Mouse (Mus musculus) limb, embryonic 15.5 days (tissue): Measurements from ENCODE around the gene Gm21987. TPM values are rescaled to one million over a fixed set of nuclear protein-coding genes. Genes with fewer than 3 reads are reported as not detected.
A peak's percentile ranks its signal among the peaks of the same experiment; 100 is the strongest.

Experiments
- ATAC-seq: fragments of 200-750 bp; cut with Nextera tagmentation; 2 replicates; pipeline ENCODE4 v1.8.0; 2017; ENCODE audit warnings: low read depth, moderate TSS enrichment; ENCODE audit not compliant: insufficient number of reproducible peaks, low FRiP score, low TSS enrichment
- H3K27ac ChIP-seq: fragments of 300-500 bp; sonication (generic); 2 replicates; pipeline ENCODE4 v1.5.1; 2015; ENCODE audit warnings: moderate library complexity, mild to moderate bottlenecking, inconsistent platforms
- H3K27me3 ChIP-seq: fragments of 300-500 bp; sonication (generic); 2 replicates; pipeline ENCODE4 v1.6.1; 2015; ENCODE audit warnings: inconsistent platforms
- H3K36me3 ChIP-seq: fragments of 300-500 bp; sonication (generic); 2 replicates; pipeline ENCODE4 v1.6.1; 2015; ENCODE audit warnings: inconsistent platforms
- H3K4me1 ChIP-seq: fragments of 300-500 bp; sonication (generic); 2 replicates; pipeline ENCODE4 v1.6.1; 2015; ENCODE audit warnings: inconsistent platforms
- H3K4me2 ChIP-seq: fragments of 300-500 bp; sonication (generic); 2 replicates; pipeline ENCODE4 v1.6.1; 2015; ENCODE audit warnings: mild to moderate bottlenecking, inconsistent platforms
- H3K4me3 ChIP-seq: fragments of 300-500 bp; sonication (generic); 2 replicates; pipeline ENCODE4 v1.5.1; 2015; ENCODE audit warnings: mild to moderate bottlenecking, inconsistent platforms
- H3K9ac ChIP-seq: fragments of 300-500 bp; sonication (generic); 2 replicates; pipeline ENCODE4 v1.6.1; 2015; ENCODE audit warnings: inconsistent platforms
- H3K9me3 ChIP-seq: fragments of 300-500 bp; sonication (generic); 2 replicates; pipeline ENCODE4 v1.6.1; 2016; ENCODE audit warnings: inconsistent platforms
- WGBS: fragments of 180-500 bp; shearing (Covaris S2); methylation state at CpG from one replicate; pipeline ENCODE4 v1.1.7; 2015; 5-methylcytosine and 5-hydroxymethylcytosine counted together
- polyA plus RNA-seq: library from polyadenylated mRNA; unstranded; fragments of >200 nt; fragmentation: Nextera tagmentation; extraction: Ambion mirVana; gene quantifications from 2 replicates; pipeline ENCODE4 v1.2.1, GENCODE M21; 2015

The Gm21987 gene
- polyA plus RNA-seq, 1 experiment from 2014 or later: 0.55 TPM

DNA sequence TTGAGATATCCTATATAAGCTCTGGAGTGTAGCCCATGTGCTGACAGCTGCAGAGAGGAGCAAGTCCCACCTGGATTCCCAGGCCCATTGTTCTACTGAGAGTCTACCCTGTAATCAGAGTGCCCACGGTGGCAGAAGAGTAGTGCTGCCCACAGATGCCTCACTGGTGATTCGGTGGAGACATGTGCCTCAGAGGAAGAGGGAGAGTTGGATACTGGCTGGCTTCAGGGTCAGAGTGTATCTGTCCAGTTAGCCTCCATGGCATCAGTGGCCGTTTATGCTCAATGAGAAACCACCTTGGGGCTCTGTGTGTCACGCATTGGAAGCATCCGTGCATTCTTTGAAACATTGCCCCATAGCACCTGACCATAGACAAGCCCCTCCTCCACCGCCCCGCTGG lies 16.8 kb downstream of the Gm21987 start:
- Histone ChIP-seq H3K9ac (no peak overlapping the region), H3K4me3 (no peak overlapping the region), H3K4me2 (no peak overlapping the region), H3K9me3 (no peaks in the 10 kb centered on the region), H3K4me1 (peaks cover 12% of the 10 kb centered on the region; the same call in 1 of the 2 replicates), H3K27me3 (no peaks in the 10 kb centered on the region), H3K27ac (no peak overlapping the region), H3K36me3 (no peaks in the 10 kb centered on the region)
- WGBS: 89% methylated on average over 7 of the region's 7 CpGs
- ATAC-seq: no peak

DNA sequence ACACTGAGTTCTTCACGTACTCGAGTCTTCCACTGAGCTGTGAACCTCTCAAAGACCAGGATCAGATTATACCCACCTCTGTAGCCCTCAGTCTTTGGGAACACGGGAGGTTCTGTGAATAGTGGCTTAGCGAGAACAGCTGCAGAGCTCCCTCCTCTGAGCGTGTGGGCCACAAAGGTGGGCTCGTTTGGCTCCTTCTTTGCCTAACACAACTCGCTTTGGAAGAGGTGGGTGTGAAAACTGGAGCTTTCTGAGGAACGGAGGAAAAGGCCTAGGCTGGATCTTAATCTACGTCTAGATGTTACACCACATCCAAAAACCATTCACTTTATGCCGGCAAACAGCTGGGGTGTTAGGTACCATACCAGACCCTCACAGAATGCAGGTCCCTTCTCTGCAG lies 18.6 kb downstream of the Gm21987 start:
- 81% methylated on average over 10 of the region's 10 CpGs for WGBS
- H3K4me2 ChIP-seq: no peak overlapping the region

DNA sequence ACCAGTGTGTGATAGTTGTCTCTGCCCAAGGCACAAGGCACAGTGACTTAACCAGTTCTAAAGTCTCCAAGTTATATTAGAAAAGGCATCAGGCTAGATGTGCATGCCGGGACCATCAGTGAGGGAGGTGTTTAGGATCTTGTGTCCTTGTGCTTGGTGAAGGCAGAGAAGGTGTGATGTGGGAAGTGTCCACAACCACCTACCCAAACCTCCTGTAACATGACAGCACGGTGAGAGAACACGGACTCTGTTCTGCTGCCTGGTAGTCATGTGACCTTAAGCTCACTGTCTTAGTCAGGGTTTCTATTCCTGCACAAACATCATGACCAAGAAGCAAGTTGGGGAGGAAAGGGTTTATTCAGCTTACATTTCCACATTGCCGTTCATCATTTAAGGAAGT lies 19.4 kb downstream of the Gm21987 start:
- Histone ChIP-seq H3K4me2 (no peak overlapping the region), H3K4me3 (no peak overlapping the region), H3K9me3 (no peaks in the 10 kb centered on the region), H3K4me1 (peaks cover 12% of the 10 kb centered on the region; the same call in 1 of the 2 replicates), H3K27me3 (no peaks in the 10 kb centered on the region), H3K27ac (no peak overlapping the region), H3K36me3 (no peaks in the 10 kb centered on the region), H3K9ac (no peak overlapping the region)
- WGBS: 76% methylated on average over 4 of the region's 4 CpGs
- no peak for ATAC-seq

More for the DNA sequence above, 18.6 kb downstream of the Gm21987 start:
- ATAC-seq: no peak
- Histone ChIP-seq H3K27ac (no peak overlapping the region), H3K9me3 (no peaks in the 10 kb centered on the region), H3K27me3 (no peaks in the 10 kb centered on the region), H3K4me1 (peaks cover 12% of the 10 kb centered on the region; the same call in 1 of the 2 replicates), H3K36me3 (no peaks in the 10 kb centered on the region), H3K9ac (no peak overlapping the region), H3K4me3 (no peak overlapping the region)

DNA sequence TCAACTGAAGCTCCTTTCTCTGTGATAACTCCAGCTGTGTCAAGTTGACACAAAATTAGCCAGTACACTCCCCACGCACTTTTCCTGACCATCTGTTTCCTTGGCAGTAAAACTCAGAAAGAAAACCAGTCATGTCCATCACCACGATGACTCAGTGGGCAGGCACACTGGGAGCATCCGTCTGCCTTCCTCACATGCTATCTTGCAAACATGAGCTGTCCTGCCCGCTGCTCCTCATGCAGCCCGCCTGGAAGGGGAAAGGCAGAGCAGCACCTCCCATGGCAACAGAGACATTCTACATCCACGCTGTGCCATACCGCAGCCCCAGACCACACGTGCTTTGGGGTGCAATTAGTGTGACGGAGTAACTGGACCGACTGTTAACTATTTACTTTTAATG lies 21.5 kb downstream of the Gm21987 start:
- H3K4me2 ChIP-seq: no peak overlapping the region
- ATAC-seq: 0 out of 2 replicates have a peak, but pooled peaks have one; percentile 53
- H3K9ac ChIP-seq: no peak overlapping the region
- no peaks in the 10 kb centered on the region; the same call in 1 of the 2 replicates for H3K4me1 ChIP-seq
- H3K27me3 ChIP-seq: no peaks in the 10 kb centered on the region
- H3K9me3 ChIP-seq: no peaks in the 10 kb centered on the region
- H3K4me3 ChIP-seq: no peak overlapping the region
- H3K36me3 ChIP-seq: no peaks in the 10 kb centered on the region
- no peak overlapping the region for H3K27ac ChIP-seq
- 16% methylated on average over 10 of the region's 10 CpGs for WGBS

DNA sequence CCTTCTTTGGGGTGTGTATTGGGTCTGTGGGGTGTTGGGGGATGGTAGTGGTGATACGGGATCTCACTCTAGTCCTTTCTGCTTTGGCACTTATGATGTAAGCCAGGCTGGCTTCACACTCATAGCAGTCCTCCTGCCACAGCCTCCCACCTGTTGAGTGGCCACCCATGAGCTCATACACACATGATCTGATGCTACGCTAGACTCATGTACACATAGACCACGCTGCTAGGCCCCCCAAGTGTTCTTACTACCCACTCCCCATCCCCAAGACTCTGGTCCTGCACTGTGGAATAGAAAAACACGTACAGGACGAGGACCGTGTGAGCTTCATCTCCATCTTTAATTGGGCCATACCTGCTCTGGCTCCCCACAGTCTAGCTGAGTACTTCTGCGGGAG lies 22.2 kb downstream of the Gm21987 start:
- no peak overlapping the region for H3K4me2 ChIP-seq
- H3K27me3 ChIP-seq: no peaks in the 10 kb centered on the region
- H3K36me3 ChIP-seq: no peaks in the 10 kb centered on the region
- WGBS: 64% methylated on average over 7 of the region's 7 CpGs
- no peaks in the 10 kb centered on the region for H3K9me3 ChIP-seq
- no peak overlapping the region for H3K9ac ChIP-seq
- H3K27ac ChIP-seq: no peak overlapping the region
- H3K4me3 ChIP-seq: no peak overlapping the region
- no peaks in the 10 kb centered on the region; the same call in 1 of the 2 replicates for H3K4me1 ChIP-seq
- no peak for ATAC-seq

DNA sequence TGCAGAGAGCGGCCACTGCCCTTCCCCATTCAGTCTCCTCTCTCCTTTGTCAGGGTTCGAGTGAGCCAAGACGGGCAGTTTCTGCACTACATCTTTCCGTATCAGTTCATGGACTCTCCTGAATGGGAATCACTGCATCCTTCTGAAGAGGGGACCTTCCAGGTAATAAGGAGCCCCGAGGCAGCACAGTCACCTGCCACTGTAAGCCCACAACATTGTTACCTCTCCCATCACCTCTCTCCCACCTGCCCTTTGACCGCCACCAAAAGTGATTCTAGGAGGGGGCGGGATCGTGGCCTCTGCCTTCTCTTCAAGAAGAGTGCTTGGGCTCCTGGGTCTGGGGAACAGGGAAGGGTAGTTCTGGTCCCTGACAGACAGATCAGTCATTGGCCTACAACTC lies 22.6 kb downstream of the Gm21987 start:
- Histone ChIP-seq H3K4me2 (no peak overlapping the region), H3K27ac (no peak overlapping the region), H3K9me3 (no peaks in the 10 kb centered on the region), H3K4me1 (no peaks in the 10 kb centered on the region; the same call in 1 of the 2 replicates), H3K9ac (no peak overlapping the region), H3K4me3 (no peak overlapping the region), H3K36me3 (no peaks in the 10 kb centered on the region), H3K27me3 (no peaks in the 10 kb centered on the region)
- no peak for ATAC-seq
- WGBS: 83% methylated on average over 8 of the region's 8 CpGs

DNA sequence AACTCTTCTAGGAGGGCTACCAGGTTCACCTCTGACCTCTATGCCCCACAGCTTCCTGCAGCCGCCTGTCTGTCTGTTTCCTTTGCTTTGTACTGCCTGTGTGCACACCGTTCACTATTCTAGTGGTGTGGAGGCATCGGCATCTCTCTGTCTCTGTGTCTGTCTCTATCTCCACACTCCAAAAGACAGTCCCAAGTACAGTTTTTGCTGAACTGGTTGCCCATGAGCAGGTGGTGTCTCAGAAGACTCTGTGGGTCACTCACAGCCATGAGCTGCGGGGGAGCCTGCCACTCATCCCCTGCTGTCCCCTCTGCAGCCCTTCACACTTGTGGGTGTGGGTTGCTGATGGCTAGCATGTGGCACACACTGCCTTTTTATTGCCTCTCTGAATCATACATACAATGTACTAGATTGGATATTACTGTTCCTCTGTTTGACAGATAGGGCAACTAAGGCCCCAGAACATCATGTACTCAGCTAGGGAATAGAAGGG lies 23.2 kb downstream of the Gm21987 start:
- Histone ChIP-seq H3K9ac (no peak overlapping the region), H3K9me3 (no peaks in the 10 kb centered on the region), H3K27ac (peak overlapping the region; percentile 27; the same call in 1 of the 2 replicates), H3K4me3 (no peak overlapping the region), H3K4me1 (no peaks in the 10 kb centered on the region; the same call in 1 of the 2 replicates), H3K36me3 (no peaks in the 10 kb centered on the region), H3K4me2 (no peak overlapping the region), H3K27me3 (no peaks in the 10 kb centered on the region)
- whole genome bisulfite sequencing: 74% methylated on average over 4 of the region's 4 CpGs
- ATAC-seq: no peak

DNA sequence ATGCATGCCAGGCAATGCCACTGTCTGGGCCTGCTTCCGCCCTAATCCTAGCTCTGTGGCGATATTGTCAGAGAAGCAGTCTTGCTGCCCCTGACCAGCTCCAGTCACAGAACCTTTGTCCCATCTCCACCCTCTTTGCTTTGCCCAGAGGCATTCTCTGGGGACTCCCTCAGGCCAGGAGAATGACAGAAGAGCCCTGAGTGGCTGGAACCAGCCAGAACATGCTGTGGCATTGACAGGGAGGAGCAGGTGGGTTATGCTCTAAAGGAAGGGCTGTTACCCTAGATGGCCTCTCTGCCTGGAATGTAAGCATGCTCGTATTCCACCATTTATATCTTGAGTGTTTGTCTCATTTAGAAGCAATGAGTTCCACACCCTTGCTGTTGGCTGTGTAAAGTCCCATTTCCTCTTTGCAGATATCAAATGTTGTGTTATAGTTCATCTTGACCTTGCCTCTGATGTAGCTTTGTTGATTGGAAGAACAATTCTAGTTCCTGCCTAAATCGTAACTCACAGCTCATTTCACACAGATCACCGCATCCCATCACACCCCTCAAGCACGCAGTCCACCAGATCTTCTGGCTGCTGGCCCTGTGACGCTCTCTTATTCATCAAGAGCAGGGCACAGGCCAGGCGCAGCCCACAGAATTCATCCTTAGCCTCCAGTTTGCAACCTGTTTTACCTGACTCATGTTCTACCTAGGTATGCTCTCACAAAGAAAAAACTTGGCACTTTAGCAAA lies 24.0 kb downstream of the Gm21987 start:
- H3K27ac ChIP-seq: peak overlapping the region; percentile 27; the same call in 1 of the 2 replicates
- H3K4me2 ChIP-seq: no peak overlapping the region
- H3K9ac ChIP-seq: no peak overlapping the region
- H3K9me3 ChIP-seq: no peaks in the 10 kb centered on the region
- no peaks in the 10 kb centered on the region; the same call in 1 of the 2 replicates for H3K4me1 ChIP-seq
- no peaks in the 10 kb centered on the region for H3K27me3 ChIP-seq
- no peak overlapping the region for H3K4me3 ChIP-seq
- WGBS: 78% methylated on average over 8 of the region's 8 CpGs
- H3K36me3 ChIP-seq: no peaks in the 10 kb centered on the region
- 0 out of 2 replicates have a peak, but pooled peaks have one; percentile 66 for ATAC-seq

DNA sequence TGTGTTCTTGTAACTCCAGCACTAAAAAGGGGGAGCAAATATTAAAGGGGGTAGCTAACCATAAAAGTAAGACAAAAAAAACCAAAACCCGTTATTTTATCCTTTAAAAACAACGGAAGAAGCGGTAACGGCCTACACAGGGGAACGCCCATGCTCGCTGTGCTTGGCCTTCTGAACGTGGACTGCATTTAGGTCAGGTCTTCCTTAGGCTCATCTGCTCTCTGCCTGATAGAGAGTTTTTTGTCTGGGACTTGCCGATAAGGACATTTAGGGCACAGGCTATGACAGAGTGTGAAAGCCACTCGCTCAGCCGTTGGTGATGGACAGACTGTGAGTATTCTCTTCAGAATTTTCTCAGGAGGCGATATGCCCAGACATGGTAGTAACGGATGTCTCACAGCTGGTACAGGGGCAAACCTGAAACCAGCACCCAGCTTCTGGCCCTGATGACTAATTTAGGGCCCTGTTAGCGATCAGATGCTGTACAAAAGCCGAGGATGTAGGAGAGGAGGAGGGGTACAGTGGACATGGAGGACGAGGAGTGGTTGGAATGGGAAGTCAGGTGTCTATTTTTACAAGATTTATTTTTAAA lies 25.0 kb downstream of the Gm21987 start:
- Histone ChIP-seq H3K27me3 (no peaks in the 10 kb centered on the region), H3K9ac (no peak overlapping the region), H3K27ac (no peak overlapping the region), H3K4me2 (no peak overlapping the region), H3K9me3 (no peaks in the 10 kb centered on the region), H3K36me3 (no peaks in the 10 kb centered on the region), H3K4me1 (peaks cover 7% of the 10 kb centered on the region), H3K4me3 (no peak overlapping the region)
- 82% methylated on average over 15 of the region's 15 CpGs for WGBS
- no peak for ATAC-seq

DNA sequence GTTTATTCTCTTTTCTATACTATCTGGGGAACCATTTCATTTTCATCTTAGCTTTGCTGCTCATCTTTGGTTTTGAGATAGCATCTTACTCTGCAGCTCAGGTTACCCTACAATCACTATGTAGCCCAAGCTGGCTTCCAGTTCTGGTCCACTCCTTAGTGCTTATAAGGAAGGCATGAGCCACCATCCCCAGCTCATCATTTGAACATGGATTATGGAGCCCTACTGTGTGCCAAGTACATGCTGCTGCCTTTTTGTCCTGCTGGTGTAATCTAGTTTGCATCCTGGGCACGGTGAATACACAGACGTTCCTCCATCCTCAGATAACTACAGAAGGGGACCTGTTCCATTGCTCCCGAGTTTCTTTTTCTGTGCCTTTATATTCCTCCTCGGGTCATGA lies 26.0 kb downstream of the Gm21987 start:
- no peaks in the 10 kb centered on the region for H3K27me3 ChIP-seq
- H3K9me3 ChIP-seq: no peaks in the 10 kb centered on the region
- no peaks in the 10 kb centered on the region for H3K36me3 ChIP-seq
- no peak overlapping the region for H3K27ac ChIP-seq
- WGBS: 89% methylated on average over 4 of the region's 4 CpGs
- H3K4me1 ChIP-seq: peaks cover 11% of the 10 kb centered on the region
- ATAC-seq: no peak
- H3K4me2 ChIP-seq: no peak overlapping the region
- no peak overlapping the region for H3K9ac ChIP-seq
- no peak overlapping the region for H3K4me3 ChIP-seq

DNA sequence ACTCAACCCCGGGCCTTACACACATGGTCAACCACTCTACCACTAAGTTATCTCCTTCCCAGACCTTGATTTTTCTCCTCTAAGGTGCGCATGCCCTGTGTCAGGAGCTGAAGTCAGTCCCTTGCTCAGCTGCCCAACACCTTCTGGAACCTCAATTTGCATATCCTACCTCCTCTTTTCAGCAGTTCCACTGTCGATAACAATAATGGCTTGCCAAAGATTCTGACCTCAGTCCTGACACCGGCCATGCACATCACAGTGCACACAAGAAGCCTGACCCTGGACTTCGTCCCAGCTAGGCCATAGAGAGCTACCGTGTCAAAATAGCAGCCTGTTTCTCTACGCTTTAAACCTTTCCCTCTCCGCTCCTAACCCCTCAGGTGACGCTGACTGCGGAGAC lies 26.6 kb downstream of the Gm21987 start:
- WGBS: 76% methylated on average over 10 of the region's 10 CpGs
- H3K9ac ChIP-seq: no peak overlapping the region
- no peak for ATAC-seq
- no peaks in the 10 kb centered on the region for H3K36me3 ChIP-seq
- no peak overlapping the region for H3K4me3 ChIP-seq
- no peaks in the 10 kb centered on the region for H3K9me3 ChIP-seq
- H3K4me1 ChIP-seq: peaks cover 11% of the 10 kb centered on the region
- no peaks in the 10 kb centered on the region for H3K27me3 ChIP-seq
- H3K4me2 ChIP-seq: no peak overlapping the region
- H3K27ac ChIP-seq: no peak overlapping the region

DNA sequence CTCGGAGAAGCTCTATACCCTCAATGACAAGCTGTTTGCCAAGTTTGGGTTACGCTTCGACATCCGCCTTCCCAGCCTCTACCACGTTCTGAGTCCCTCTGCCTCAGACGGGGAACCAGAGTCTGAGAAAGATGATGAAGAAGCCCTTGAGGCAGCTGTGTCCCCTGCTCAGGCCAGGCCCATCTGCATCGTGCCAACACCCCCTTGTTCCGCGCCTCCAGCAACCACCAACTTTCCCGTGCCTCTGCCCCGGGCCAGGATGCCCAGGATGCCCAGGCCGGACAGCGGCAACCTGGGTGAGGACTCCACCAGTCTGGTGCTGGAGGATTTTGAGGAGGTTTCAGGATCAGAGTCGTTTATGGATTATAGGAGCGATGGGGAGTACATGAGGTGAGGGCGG lies 27.1 kb downstream of the Gm21987 start:
- Histone ChIP-seq H3K9ac (no peak overlapping the region), H3K27me3 (no peaks in the 10 kb centered on the region), H3K36me3 (no peaks in the 10 kb centered on the region), H3K9me3 (no peaks in the 10 kb centered on the region), H3K4me3 (no peak overlapping the region), H3K4me1 (peaks cover 11% of the 10 kb centered on the region), H3K27ac (no peak overlapping the region), H3K4me2 (no peak overlapping the region)
- WGBS: 87% methylated on average over 16 of the region's 16 CpGs
- ATAC-seq: no peak
